Mouse (Mus musculus): ENCODE data around the gene Dnaja2. TPM values are rescaled to one million over a fixed set of nuclear protein-coding genes. Genes with fewer than 3 reads are reported as not detected.
A peak's percentile ranks its signal among the peaks of the same experiment; 100 is the strongest.

Gene Dnaja2
- polyA plus RNA-seq (2011; ENCODE audit: insufficient read depth, insufficient read length, low read depth, missing spikeins): 221 and 234 TPM in 2 replicates

DNA sequence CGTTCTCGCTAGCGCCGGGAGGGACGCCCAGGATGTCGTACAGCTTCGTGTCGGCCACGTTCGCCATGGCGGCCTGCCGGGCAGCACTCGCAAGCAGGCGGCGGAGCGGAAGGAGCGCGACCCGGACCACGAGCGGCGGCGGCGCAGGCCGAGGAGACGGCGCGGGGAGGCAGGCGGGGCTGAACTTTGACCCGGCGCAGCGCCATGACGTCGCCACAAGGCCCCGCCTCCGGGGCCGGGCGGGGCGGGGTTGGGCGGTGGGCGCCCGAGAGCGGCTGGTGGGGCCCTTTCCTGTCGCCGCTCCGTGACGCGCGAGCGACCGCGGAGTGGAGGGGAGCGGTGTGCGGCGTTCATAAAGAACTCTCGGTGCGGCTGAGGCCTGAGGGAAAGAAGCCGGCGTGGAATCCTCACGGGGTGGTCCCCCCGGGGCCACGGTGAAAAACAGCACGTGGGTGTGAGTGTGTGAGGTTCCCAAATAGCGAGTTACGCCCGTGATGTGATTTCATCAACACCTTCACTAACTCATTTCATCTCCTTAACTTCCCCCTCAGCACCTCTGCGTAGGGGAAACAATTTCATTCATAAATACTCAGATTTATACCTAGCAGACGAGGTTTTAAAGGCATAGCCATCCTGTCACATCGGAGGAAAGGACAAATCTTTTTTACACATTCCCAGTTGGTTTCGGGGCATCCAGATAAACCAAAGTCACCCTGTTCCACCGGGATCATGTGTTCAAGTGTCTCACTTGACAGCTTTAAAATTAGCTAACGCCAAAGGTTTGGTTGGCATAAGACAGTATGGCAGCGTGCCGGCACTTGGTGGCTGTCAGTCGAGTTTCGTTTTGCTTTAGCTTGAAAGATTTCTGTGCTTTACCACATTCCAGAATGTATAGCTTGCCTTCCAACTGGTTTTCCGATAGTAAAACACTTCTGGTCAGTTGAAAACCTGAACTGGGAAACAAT is at the start of gene Dnaja2:
Gene Dnaja2 (minus strand): TSS at position 164 of the 965 bp plus-strand sequence.
- H3K36me3 ChIP-seq (ENCODE audit: control insufficient read depth, insufficient read depth, low read length, poor library complexity, severe bottlenecking): peaks cover 31% of the 10 kb centered on the region
- H3K9me3 ChIP-seq (replicated peaks; ENCODE audit: control insufficient read depth, insufficient read depth, low read length, poor library complexity, severe bottlenecking): peaks cover 6% of the 10 kb centered on the region
- peak within 1 kb of the TSS; percentile 95 for H3K4me3 ChIP-seq (ENCODE audit: low read depth, low read length)
- H3K27me3 ChIP-seq (ENCODE audit: control insufficient read depth, insufficient read depth, low read length, poor library complexity, severe bottlenecking): no peaks in the 10 kb centered on the region; the same call in 1 of the 2 replicates
- H3K27ac ChIP-seq (ENCODE audit: insufficient read depth, low read length): peak within 1 kb of the TSS; percentile 79
- peak within 1 kb of the TSS; percentile 95 for H3K9ac ChIP-seq (ENCODE audit: low read depth, poor library complexity, severe bottlenecking)
- TF ChIP-seq CTCF (IDR thresholded peaks at IDR 0.05; ENCODE audit: low read depth, low read length) (no peak), POLR2A (IDR thresholded peaks at IDR 0.05; ENCODE audit: insufficient read depth, low read length) (no peak), EP300 (IDR thresholded peaks at IDR 0.05; ENCODE audit: insufficient read depth, low read depth, low read length) (no peak)
- no peaks in the 10 kb centered on the region for H3K4me1 ChIP-seq (ENCODE audit: control insufficient read depth, insufficient read depth, low read length)

- no peak for TF ChIP-seq EP300 (IDR thresholded peaks at IDR 0.05; ENCODE audit: insufficient read depth, low read depth, low read length)
- TF ChIP-seq POLR2A (IDR thresholded peaks at IDR 0.05; ENCODE audit: insufficient read depth, low read length): no peak
- TF ChIP-seq CTCF (IDR thresholded peaks at IDR 0.05; ENCODE audit: low read depth, low read length): no peak
- Histone ChIP-seq H3K4me3 (ENCODE audit: low read depth, low read length) (no peak overlapping the region), H3K27me3 (ENCODE audit: control insufficient read depth, insufficient read depth, low read length, poor library complexity, severe bottlenecking) (no peaks in the 10 kb centered on the region), H3K9ac (ENCODE audit: low read depth, poor library complexity, severe bottlenecking) (no peak overlapping the region), H3K4me1 (ENCODE audit: control insufficient read depth, insufficient read depth, low read length) (peaks cover 3% of the 10 kb centered on the region), H3K9me3 (replicated peaks; ENCODE audit: control insufficient read depth, insufficient read depth, low read length, poor library complexity, severe bottlenecking) (no peaks in the 10 kb centered on the region), H3K36me3 (ENCODE audit: control insufficient read depth, insufficient read depth, low read length, poor library complexity, severe bottlenecking) (no peaks in the 10 kb centered on the region), H3K27ac (ENCODE audit: insufficient read depth, low read length) (no peak overlapping the region)
Observed at GRCm38 (mm10) chr8:85604201-85604600, 49.1 kb upstream of the Dnaja2 start.

GRCm38 (mm10) chr8:85603203-85603895 is 48.2 kb upstream of the Dnaja2 start:
- Histone ChIP-seq H3K9ac (ENCODE audit: low read depth, poor library complexity, severe bottlenecking) (peak overlapping the region; percentile 21; the same call in 1 of the 2 replicates), H3K36me3 (ENCODE audit: control insufficient read depth, insufficient read depth, low read length, poor library complexity, severe bottlenecking) (no peaks in the 10 kb centered on the region)

DNA sequence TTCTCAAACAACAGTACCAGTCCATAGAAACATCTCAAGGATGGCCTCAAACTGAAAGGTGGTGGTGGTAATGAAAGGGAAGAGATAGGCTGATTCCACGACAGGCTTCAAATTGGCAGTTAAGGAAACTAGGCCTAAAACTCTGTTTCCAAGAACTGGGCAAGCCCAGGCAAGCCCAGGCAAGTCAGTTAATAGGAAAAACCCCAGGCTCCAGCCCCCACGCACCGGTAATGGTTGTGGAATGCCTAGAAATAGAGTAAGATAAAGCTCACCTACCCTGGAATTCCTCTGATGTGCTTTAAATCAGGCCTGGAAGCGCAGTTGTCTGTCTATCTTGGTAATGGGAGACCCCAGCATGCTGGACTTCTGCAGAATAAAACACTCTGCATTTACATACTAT is 47.6 kb upstream of the Dnaja2 start:
- TF ChIP-seq CTCF (IDR thresholded peaks at IDR 0.05; ENCODE audit: low read depth, low read length): no peak
- TF ChIP-seq EP300 (IDR thresholded peaks at IDR 0.05; ENCODE audit: insufficient read depth, low read depth, low read length): 0 out of 2 replicates have a peak, but pooled peaks have one; percentile 66
- H3K9me3 ChIP-seq (replicated peaks; ENCODE audit: control insufficient read depth, insufficient read depth, low read length, poor library complexity, severe bottlenecking): no peaks in the 10 kb centered on the region
- H3K4me3 ChIP-seq (ENCODE audit: low read depth, low read length): no peak overlapping the region
- H3K4me1 ChIP-seq (ENCODE audit: control insufficient read depth, insufficient read depth, low read length): peaks cover 5% of the 10 kb centered on the region
- peak overlapping the region; percentile 21; the same call in 1 of the 2 replicates for H3K9ac ChIP-seq (ENCODE audit: low read depth, poor library complexity, severe bottlenecking)
- no peaks in the 10 kb centered on the region for H3K36me3 ChIP-seq (ENCODE audit: control insufficient read depth, insufficient read depth, low read length, poor library complexity, severe bottlenecking)
- H3K27me3 ChIP-seq (ENCODE audit: control insufficient read depth, insufficient read depth, low read length, poor library complexity, severe bottlenecking): no peaks in the 10 kb centered on the region
- H3K27ac ChIP-seq (ENCODE audit: insufficient read depth, low read length): peak overlapping the region; percentile 62

More at GRCm38 (mm10) chr8:85603203-85603895, 48.2 kb upstream of the Dnaja2 start:
- peaks cover 3% of the 10 kb centered on the region for H3K4me1 ChIP-seq (ENCODE audit: control insufficient read depth, insufficient read depth, low read length)
- peak overlapping the region; percentile 62 for H3K27ac ChIP-seq (ENCODE audit: insufficient read depth, low read length)
- H3K27me3 ChIP-seq (ENCODE audit: control insufficient read depth, insufficient read depth, low read length, poor library complexity, severe bottlenecking): no peaks in the 10 kb centered on the region
- no peaks in the 10 kb centered on the region for H3K9me3 ChIP-seq (replicated peaks; ENCODE audit: control insufficient read depth, insufficient read depth, low read length, poor library complexity, severe bottlenecking)
- H3K4me3 ChIP-seq (ENCODE audit: low read depth, low read length): no peak overlapping the region
- TF ChIP-seq CTCF (IDR thresholded peaks at IDR 0.05; ENCODE audit: low read depth, low read length) (peak; percentile 69), POLR2A (IDR thresholded peaks at IDR 0.05; ENCODE audit: insufficient read depth, low read length) (no peak)

GRCm38 (mm10) chr8:85601741-85602140 is 46.6 kb upstream of the Dnaja2 start:
- Histone ChIP-seq H3K27me3 (ENCODE audit: control insufficient read depth, insufficient read depth, low read length, poor library complexity, severe bottlenecking) (no peaks in the 10 kb centered on the region), H3K9ac (ENCODE audit: low read depth, poor library complexity, severe bottlenecking) (no peak overlapping the region), H3K36me3 (ENCODE audit: control insufficient read depth, insufficient read depth, low read length, poor library complexity, severe bottlenecking) (no peaks in the 10 kb centered on the region), H3K4me3 (ENCODE audit: low read depth, low read length) (no peak overlapping the region), H3K4me1 (ENCODE audit: control insufficient read depth, insufficient read depth, low read length) (peaks cover 11% of the 10 kb centered on the region), H3K27ac (ENCODE audit: insufficient read depth, low read length) (no peak overlapping the region), H3K9me3 (replicated peaks; ENCODE audit: control insufficient read depth, insufficient read depth, low read length, poor library complexity, severe bottlenecking) (no peaks in the 10 kb centered on the region)
- TF ChIP-seq CTCF (IDR thresholded peaks at IDR 0.05; ENCODE audit: low read depth, low read length) (no peak), EP300 (IDR thresholded peaks at IDR 0.05; ENCODE audit: insufficient read depth, low read depth, low read length) (no peak), POLR2A (IDR thresholded peaks at IDR 0.05; ENCODE audit: insufficient read depth, low read length) (no peak)
